Mouse (Mus musculus) embryo, embryonic 10 days (tissue): ENCODE results near the gene Ep300.
A peak's percentile ranks its signal among the peaks of the same experiment; 100 is the strongest.
"Not testable (repeated sequence)": the region's sequence is repeated elsewhere in the genome, so short reads cannot be mapped to it uniquely, and the experiment has no call there.

Experiments used
- DNase-seq: peaks from one replicate; pipeline ENCODE4 v3.0.0-alpha.2; 2015; ENCODE audit warnings: low spot score

Gene Ep300

GRCm38 (mm10) chr15:81594146-81594696 is 9.1 kb downstream of the Ep300 start:
- no peak for DNase-seq

- not testable (repeated sequence) for DNase-seq
Measured at GRCm38 (mm10) chr15:81598742-81599141, 13.6 kb downstream of the Ep300 start.

GRCm38 (mm10) chr15:81605241-81605640 is 20.1 kb downstream of the Ep300 start:
- no peak for DNase-seq

DNA sequence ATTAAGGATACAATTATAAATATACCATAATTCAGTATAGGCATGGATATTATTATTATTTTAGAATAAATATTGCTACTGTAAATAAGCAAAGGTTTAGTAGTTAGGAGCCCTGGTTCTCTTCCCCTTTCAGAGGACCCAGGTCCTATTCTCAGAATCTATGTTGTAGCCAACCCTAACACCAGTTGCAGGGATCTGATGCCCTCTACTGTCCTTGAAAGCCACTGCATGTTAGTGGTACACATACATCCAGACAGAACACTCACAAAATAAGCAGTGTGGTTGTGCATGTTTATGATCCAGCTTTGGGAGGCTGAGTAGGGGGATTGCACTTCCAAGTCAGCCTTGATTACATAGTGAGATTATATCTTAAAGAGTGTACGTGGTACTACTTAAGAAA is 21.5 kb downstream of the Ep300 start:
- DNase-seq: peak; percentile 55

- no peak for DNase-seq
Measured at GRCm38 (mm10) chr15:81649516-81650455, 64.6 kb downstream of the Ep300 start.

DNA sequence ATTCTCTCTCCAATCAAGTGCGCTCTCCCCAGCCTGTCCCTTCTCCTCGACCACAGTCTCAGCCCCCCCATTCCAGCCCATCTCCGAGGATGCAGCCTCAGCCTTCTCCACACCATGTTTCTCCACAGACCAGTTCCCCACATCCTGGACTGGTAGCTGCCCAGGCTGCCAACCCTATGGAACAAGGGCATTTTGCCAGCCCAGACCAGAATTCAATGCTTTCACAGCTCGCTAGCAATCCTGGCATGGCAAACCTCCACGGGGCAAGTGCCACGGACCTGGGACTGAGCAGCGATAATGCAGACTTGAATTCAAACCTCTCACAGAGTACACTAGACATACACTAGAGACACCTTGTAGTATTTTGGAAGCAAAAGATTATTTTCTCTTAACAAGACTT is 65.5 kb downstream of the Ep300 start:
- DNase-seq: no peak

GRCm38 (mm10) chr15:81661701-81662100 is 76.5 kb downstream of the Ep300 start:
- no peak for DNase-seq

GRCm38 (mm10) chr15:81663281-81663680 is 78.1 kb downstream of the Ep300 start:
- no peak for DNase-seq

DNA sequence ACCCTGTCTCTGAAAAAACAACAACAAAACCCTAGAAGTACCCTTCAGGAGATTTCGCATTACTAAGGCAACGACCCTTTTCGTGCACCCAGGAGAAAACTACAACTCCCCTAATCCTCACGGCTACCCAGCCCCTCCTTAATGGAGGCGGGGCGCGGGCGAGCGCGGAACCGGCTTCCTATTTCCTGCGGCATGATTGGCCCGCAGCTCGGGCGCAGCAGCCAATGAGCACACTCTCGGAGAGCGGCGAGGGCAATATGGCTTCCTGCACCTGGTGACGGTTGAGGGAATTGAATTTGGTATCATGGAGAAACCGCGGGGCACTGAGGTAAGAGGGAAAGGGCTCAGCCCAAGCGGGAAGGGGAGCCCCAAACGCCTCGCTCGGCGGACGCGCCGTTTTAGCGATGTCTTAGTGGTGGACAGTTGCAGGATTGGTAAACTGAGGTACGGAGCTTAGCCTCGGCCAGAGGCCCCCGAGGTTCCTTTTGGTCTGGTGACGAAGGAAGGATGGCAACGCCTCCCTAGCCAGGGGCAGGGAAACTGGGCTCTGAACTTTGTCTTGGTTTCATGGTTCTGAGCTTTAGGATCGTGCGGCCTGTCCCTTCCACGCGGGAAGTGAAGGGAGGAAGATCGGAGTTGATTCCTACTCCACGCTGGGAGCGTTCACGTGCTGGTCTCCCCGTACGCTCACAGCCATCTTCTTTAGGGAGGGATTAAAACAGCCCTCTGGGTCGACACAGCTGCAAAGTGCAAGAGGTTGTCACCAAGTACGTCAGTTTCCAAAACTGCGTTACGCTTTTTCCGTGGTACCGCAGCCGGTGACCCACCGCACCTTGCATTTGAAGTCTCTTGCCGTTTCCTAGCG is 78.8 kb downstream of the Ep300 start, which contains the start of gene L3mbtl2:
TSS of gene L3mbtl2 (plus strand) at position 193 of the 865 bp plus-strand sequence.
- peak; percentile 97 for DNase-seq

- peak; percentile 21 for DNase-seq
Measured at GRCm38 (mm10) chr15:81666957-81667356, 81.8 kb downstream of the Ep300 start.

GRCm38 (mm10) chr15:81670231-81670640 is 85.1 kb downstream of the Ep300 start:
- peak; percentile 75 for DNase-seq

DNA sequence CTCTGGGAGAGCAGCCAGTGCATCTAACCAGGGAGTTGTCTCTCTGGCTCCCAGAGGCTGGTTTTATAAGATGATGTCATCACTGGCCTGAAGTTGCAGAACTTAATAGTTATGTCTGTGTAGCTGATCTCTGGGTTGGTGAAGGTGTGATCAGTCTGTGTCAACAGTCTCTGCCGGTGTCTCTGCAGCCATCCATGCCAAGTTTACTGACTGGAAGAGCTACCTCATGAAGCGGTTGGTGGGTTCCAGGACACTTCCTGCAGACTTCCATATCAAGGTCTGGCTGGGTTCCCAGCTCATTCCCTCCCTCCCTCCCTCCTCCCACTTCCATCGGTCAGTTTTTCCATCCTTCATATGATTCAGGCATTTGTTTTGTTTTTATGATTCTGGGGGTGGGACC is 91.5 kb downstream of the Ep300 start:
- DNase-seq: no peak

GRCm38 (mm10) chr15:81680301-81680805 is 95.2 kb downstream of the Ep300 start:
- no peak for DNase-seq

DNA sequence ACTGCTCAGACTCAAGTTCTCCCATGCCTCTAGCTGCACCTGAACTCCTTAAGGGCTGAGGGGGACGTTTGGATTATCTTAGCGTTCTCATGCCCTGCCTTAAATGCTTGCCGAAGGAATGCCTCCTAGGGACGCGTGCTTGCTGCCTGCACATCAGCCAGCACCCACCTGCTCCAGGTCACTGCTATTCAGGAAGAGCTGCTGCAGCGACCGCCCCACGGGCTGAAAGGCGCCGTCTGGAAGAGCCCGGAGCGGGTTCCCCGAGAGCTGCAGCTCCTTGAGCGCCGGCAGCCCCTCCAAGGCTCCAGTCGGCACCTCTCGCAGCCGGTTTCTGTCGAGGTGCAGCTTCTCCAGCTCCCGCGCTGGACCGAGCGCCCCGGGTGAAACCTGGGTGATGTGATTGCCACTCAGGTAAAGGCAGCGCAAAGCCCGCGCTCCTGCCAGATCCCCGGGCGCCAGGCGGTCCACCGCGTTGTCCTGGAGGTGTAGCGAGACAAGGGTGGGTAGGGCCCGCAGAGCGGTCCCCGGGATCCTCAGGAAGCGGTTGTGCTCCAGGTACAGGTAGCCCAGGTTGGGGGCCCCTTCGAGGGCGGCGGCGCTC is 108.3 kb downstream of the Ep300 start:
- DNase-seq: no peak

GRCm38 (mm10) chr15:81693967-81694881 is 109.1 kb downstream of the Ep300 start:
- peak; percentile 90 for DNase-seq

GRCm38 (mm10) chr15:81694891-81695290 is 109.7 kb downstream of the Ep300 start:
- no peak for DNase-seq

GRCm38 (mm10) chr15:81697175-81697574 is 112.0 kb downstream of the Ep300 start, which contains the start of gene Chadl:
Chadl (minus strand) TSS chr15:81697287.
- DNase-seq: no peak

DNA sequence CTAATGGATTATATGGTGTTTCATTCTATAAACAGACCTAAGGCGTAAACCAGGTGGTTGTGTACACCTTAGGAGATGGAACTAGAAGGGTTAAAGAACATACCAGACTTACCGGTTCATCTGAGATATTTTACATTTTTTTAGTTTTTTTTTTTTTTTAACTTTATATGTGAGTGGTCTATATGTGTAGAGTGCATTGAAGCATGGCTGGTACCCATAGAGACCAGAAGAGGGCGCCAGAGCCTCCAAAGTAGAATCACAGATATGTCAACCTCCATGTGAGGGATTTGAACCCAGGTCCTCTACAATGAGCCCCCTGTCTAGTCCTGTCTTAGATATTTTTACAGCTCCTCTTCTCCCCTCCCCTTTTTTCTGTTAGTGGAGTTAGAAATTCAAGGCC is 112.7 kb downstream of the Ep300 start:
- peak; percentile 43 for DNase-seq

- no peak for DNase-seq
Measured at GRCm38 (mm10) chr15:81698532-81698931, 113.4 kb downstream of the Ep300 start.

GRCm38 (mm10) chr15:81700161-81700560 is 115.0 kb downstream of the Ep300 start:
- no peak for DNase-seq

DNA sequence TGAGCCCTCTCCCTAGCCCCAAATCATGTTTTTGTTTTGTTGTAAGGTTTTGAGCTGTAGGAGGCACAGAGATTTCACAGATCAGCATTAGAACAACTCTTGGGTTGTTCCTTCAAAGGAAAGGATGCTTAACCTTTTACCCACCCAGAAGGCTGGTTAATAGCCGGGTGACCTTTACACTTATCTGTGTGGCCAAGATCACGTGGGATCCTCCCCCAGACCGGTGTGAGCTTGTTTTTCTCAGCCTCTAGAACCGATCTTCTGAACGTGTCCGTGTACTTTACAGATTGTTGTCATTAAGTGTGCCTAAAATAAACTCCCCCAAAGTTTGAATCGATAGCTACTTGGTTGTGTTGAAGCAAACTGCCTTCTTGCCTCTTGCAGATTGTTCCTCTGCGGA is 115.5 kb downstream of the Ep300 start:
- no peak for DNase-seq
